Mouse (Mus musculus) heart, embryonic 11.5 days (tissue): ENCODE results near the gene Vmn1r210. TPM values are rescaled to one million over a fixed set of nuclear protein-coding genes. Genes with fewer than 3 reads are reported as not detected.
"Not testable (repeated sequence)": the region's sequence is repeated elsewhere in the genome, so short reads cannot be mapped to it uniquely, and the experiment has no call there.

Source experiments
- ATAC-seq: fragments of 200-750 bp; cut with Nextera tagmentation; replicated peaks from 2 replicates; pipeline ENCODE4 v1.8.0; 2017; ENCODE audit warnings: moderate library complexity; ENCODE audit not compliant: insufficient number of reproducible peaks, low FRiP score, low TSS enrichment
- H3K27ac ChIP-seq: fragments of 300-500 bp; sonication (generic); 2 replicates; pipeline ENCODE4 v1.5.1; 2014; ENCODE audit warnings: mild to moderate bottlenecking, low read depth, low read length
- H3K27me3 ChIP-seq: fragments of 300-500 bp; sonication (generic); 2 replicates; pipeline ENCODE4 v1.6.1; 2014; ENCODE audit warnings: mild to moderate bottlenecking, low read length, mixed read lengths; ENCODE audit not compliant: control insufficient read depth, insufficient read depth
- H3K36me3 ChIP-seq: fragments of 300-500 bp; sonication (generic); 2 replicates; pipeline ENCODE4 v1.6.1; 2014; ENCODE audit warnings: mild to moderate bottlenecking, low read length, moderate library complexity, mixed read lengths; ENCODE audit not compliant: control insufficient read depth, insufficient read depth
- H3K4me1 ChIP-seq: fragments of 300-500 bp; sonication (generic); 2 replicates; pipeline ENCODE4 v1.6.1; 2014; ENCODE audit warnings: low read length; ENCODE audit not compliant: control insufficient read depth, insufficient read depth
- H3K4me2 ChIP-seq: fragments of 300-500 bp; sonication (generic); 2 replicates; pipeline ENCODE4 v1.6.1; 2014; ENCODE audit warnings: mild to moderate bottlenecking, moderate library complexity
- H3K4me3 ChIP-seq: fragments of 300-500 bp; sonication (generic); 2 replicates; pipeline ENCODE4 v1.5.1; 2014; ENCODE audit warnings: low read depth, low read length
- H3K9ac ChIP-seq: fragments of 300-500 bp; sonication (generic); 2 replicates; pipeline ENCODE4 v1.6.1; 2014; ENCODE audit warnings: mild to moderate bottlenecking, low read depth, low read length, moderate library complexity
- H3K9me3 ChIP-seq: fragments of 300-500 bp; sonication (generic); replicated peaks from 2 replicates; pipeline ENCODE4 v1.6.1; 2016; ENCODE audit warnings: low read length; ENCODE audit not compliant: control insufficient read depth
- WGBS: fragments of 180-500 bp; shearing (Covaris S2); extraction: QIAGEN DNeasy Blood & Tissue Kit; methylation state at CpG from one replicate; pipeline ENCODE4 v1.1.7; 2014; ENCODE audit not compliant: insufficient replicate concordance; 5-methylcytosine and 5-hydroxymethylcytosine counted together
- polyA plus RNA-seq: library from polyadenylated mRNA; unstranded; fragments of >200 nt; fragmentation: Nextera tagmentation; extraction: Ambion mirVana; gene quantifications from 2 replicates; pipeline ENCODE4 v1.2.1, GENCODE M21; 2014

Vmn1r210 gene
- polyA plus RNA-seq, 1 experiment from 2014 or later: not detected

DNA sequence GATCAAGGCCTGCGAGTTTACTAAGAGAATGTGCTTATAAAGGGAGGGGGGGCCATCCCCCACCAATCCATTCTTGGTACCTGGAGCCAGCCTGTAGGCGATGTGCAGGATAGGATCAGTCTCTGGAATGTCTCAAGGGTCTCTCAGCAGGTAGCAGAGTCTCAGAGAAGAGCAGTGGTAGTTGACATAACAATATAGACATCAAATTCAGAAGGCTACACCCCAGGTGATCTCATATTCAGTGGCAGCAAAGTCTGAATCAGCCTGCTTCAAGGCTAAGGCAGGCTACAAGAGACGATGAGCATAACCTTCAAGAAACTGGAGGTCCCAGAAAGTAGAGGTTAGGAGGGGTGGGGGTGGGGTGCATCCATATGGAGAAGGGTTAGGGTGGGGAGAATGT, 43.1 kb downstream of the Vmn1r210 start:
- not testable (repeated sequence) for H3K27ac ChIP-seq, H3K4me1 ChIP-seq, H3K4me2 ChIP-seq, H3K4me3 ChIP-seq, H3K27me3 ChIP-seq, ATAC-seq, H3K36me3 ChIP-seq, H3K9ac ChIP-seq, H3K9me3 ChIP-seq
- 70% methylated on average over 3 of the region's 3 CpGs for whole genome bisulfite sequencing

DNA sequence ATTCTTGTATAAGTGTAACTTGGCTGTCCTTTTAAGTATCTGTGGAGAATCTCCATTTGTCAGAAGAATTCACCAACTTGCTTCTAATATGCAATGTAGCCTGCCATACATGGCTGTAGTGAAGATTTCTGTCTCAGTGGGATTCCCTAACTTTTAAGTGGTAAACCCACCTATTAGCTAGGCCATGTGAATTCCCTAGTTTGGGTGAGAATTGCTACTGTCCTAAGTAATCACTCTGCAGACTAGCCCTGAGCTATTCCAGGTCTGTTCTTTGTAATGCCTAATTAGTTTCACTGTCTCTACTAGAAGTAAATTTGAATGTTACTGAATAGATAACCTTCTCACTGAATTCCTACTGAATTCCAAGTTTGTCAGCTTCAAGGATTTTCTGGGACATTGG, 47.0 kb downstream of the Vmn1r210 start:
- not testable (repeated sequence) for H3K4me1 ChIP-seq, H3K27ac ChIP-seq, H3K27me3 ChIP-seq, H3K36me3 ChIP-seq, H3K9me3 ChIP-seq, H3K4me2 ChIP-seq, H3K4me3 ChIP-seq, H3K9ac ChIP-seq, ATAC-seq

DNA sequence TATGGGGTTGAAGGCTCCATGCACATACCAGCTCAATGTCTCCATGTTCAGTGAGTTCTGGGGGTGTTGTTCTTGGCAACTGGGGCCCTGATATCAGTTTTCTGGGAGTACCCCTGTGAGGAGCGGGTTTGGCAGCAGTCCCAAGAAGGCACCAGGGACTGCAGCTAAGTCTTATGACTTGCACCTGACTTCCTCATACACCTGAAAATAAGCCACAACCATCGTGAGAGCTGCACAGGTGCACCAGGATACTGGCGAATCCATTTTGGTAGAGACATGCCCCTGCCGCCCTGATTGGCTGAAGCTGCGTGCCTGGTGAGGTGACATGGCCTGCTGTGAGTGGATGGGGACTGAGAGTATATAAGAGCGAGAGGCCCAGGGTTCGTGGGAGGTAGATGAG, 53.8 kb downstream of the Vmn1r210 start, which contains the start of gene Vmn1r208:
Gene Vmn1r208, minus strand, starts transcription at position 101 of the 400 bp plus-strand sequence.
- not testable (repeated sequence) for H3K4me3 ChIP-seq, ATAC-seq, H3K4me2 ChIP-seq, H3K36me3 ChIP-seq, H3K9ac ChIP-seq, H3K4me1 ChIP-seq, H3K27ac ChIP-seq, H3K9me3 ChIP-seq, H3K27me3 ChIP-seq
- WGBS: no CpG with 5 or more reads among the region's 7 CpGs

Other genes starting within 250 kb of the Vmn1r210 start
- gene Vmn1r205, start 238.3 kb downstream of the Vmn1r210 start, polyA plus RNA-seq: not detected in 2 replicates
- not detected in 2 replicates for gene Vmn1r206, start 207.1 kb downstream of the Vmn1r210 start, polyA plus RNA-seq
- not detected in 2 replicates for gene Vmn1r207-ps, start 101.7 kb downstream of the Vmn1r210 start, polyA plus RNA-seq
- gene Vmn1r208, start 53.9 kb downstream of the Vmn1r210 start, polyA plus RNA-seq: not detected in 2 replicates
- not detected in 2 replicates for gene Vmn1r209, start 21.7 kb downstream of the Vmn1r210 start, polyA plus RNA-seq
- gene Vmn1r211, start 26.2 kb upstream of the Vmn1r210 start, polyA plus RNA-seq: not detected in 2 replicates
- not detected in 2 replicates for gene Vmn1r212, start 52.9 kb upstream of the Vmn1r210 start, polyA plus RNA-seq
- not detected in 2 replicates for gene Vmn1r213, start 176.3 kb upstream of the Vmn1r210 start, polyA plus RNA-seq
- gene Vmn1r214, start 199.1 kb upstream of the Vmn1r210 start, polyA plus RNA-seq: not detected in 2 replicates
- gene Vmn1r215, start 236.7 kb upstream of the Vmn1r210 start, polyA plus RNA-seq: not detected in 2 replicates